Mouse (Mus musculus) lung, embryonic 15.5 days (tissue): ENCODE measurements around the gene Lrfn1. TPM values are rescaled to one million over a fixed set of nuclear protein-coding genes. Genes with fewer than 3 reads are reported as not detected.

ENCODE experiments used
- ATAC-seq: fragments of 200-750 bp; cut with Nextera tagmentation; 2 replicates; pipeline ENCODE4 v1.8.0; 2017; ENCODE audit warnings: moderate number of reproducible peaks, borderline replicate concordance; ENCODE audit not compliant: low FRiP score, low TSS enrichment; ENCODE audit errors: extremely low read depth
- H3K27ac ChIP-seq: fragments of 300-500 bp; sonication (generic); 2 replicates; pipeline ENCODE4 v1.5.1; 2015; ENCODE audit warnings: moderate library complexity, mild to moderate bottlenecking, inconsistent platforms
- H3K27me3 ChIP-seq: fragments of 300-500 bp; sonication (generic); 2 replicates; pipeline ENCODE4 v1.6.1; 2015; ENCODE audit warnings: inconsistent platforms
- H3K36me3 ChIP-seq: fragments of 300-500 bp; sonication (generic); 2 replicates; pipeline ENCODE4 v1.6.1; 2015; ENCODE audit warnings: inconsistent platforms
- H3K4me1 ChIP-seq: fragments of 300-500 bp; sonication (generic); 2 replicates; pipeline ENCODE4 v1.6.1; 2015; ENCODE audit warnings: inconsistent platforms
- H3K4me2 ChIP-seq: fragments of 300-500 bp; sonication (generic); 2 replicates; pipeline ENCODE4 v1.6.1; 2015; ENCODE audit warnings: inconsistent platforms, mild to moderate bottlenecking, moderate library complexity
- H3K4me3 ChIP-seq: fragments of 300-500 bp; sonication (generic); 2 replicates; pipeline ENCODE4 v1.5.1; 2015; ENCODE audit warnings: mild to moderate bottlenecking, inconsistent platforms
- H3K9ac ChIP-seq: fragments of 300-500 bp; sonication (generic); 2 replicates; pipeline ENCODE4 v1.6.1; 2015; ENCODE audit warnings: inconsistent platforms
- H3K9me3 ChIP-seq: fragments of 300-500 bp; sonication (generic); 2 replicates; pipeline ENCODE4 v1.6.1; 2016; ENCODE audit warnings: inconsistent platforms
- WGBS: fragments of 180-500 bp; shearing (Covaris S2); methylation state at CpG from one replicate; pipeline ENCODE4 v1.1.7; 2015; 5-methylcytosine and 5-hydroxymethylcytosine counted together
- polyA plus RNA-seq: library from polyadenylated mRNA; unstranded; fragments of >200 nt; fragmentation: Nextera tagmentation; extraction: Ambion mirVana; gene quantifications from 2 replicates; pipeline ENCODE4 v1.2.1, GENCODE M21; 2015

Lrfn1 gene
- polyA plus RNA-seq, 1 experiment from 2014 or later, result 3.8 TPM

DNA sequence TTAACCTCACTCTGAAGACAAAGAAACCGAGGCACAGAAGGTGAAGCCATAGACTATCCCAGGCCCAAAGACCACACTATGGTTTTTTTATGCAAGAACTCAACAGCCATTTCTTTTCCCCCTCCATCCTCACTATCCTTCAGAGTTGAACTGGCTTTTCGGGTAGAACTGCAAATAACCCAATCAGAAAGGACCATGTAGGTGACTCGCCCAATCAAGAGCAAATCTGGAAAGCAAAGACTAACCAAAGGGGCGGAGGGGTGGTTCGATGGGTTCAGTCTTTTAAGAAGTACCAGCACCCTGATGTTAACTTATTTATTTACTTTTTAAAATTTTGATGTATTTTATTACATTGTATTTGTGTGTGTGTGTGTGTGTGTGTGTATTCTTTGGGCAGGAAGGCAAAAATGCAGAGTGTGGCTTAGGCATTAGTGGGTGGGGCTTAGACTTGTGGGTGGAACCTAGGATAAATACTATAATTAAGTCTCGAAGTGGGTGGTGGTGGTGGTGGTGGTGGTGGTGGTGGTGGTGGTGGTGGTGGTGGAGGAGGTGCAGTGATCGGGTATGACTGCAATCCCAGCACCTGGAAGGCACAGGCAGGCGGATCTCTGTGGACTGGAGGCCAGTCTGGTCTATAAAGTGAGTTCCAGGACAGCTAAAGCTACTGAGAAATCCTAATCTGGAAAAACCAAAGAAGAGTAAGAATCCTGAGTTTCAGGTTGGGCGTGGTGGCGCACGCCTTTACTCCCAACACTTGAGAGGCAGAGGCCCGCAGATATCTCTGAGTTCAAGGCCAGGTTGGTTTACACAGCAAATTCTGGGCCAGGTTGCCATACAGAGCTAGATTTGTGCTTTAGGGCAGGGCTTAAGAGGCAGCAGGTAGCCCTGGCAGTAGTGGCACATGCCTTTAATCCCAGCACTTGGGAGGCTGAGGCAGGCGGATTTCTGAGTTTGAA is 3.6 kb upstream of the Lrfn1 start:
- WGBS, result 52% methylated on average over 13 of the region's 13 CpGs
- ATAC-seq, result no peak

DNA sequence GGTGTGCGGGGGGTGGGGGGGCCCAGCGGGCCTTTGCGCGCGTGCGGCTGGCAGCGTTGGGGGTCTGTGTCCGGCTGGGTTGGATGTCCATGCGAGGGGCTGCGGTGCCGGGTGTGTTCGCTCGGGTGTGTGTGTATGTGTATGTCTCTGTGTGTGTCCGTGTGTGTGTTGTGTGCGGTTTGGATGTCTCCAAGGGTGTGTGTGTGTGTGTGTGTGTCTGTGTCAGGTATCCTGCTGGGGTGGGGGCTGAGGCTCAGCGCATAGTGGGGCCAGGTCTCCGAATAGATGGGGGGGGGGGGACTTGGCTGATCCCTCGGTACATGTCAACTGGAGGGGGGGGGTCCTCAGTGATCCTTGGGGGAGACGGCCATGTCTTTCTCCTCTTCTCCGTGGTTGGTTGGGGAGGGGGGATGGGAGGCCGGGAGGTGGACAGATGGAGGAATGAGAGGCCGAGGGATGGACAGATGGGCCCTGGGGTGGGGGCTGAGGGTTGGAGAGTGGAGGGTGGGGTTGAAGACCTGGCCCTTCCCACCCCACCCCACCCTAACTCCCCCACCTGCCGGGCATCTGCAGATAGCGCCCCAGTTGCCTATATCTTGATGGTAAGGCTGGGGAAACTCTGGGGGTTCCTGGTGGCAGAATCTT is 703 bp downstream of the Lrfn1 start:
- H3K36me3 ChIP-seq, result 0 out of 2 replicates have a peak, but pooled peaks cover 5% of the 10 kb centered on the region
- no peak for ATAC-seq
- no peaks in the 10 kb centered on the region for H3K9me3 ChIP-seq
- peaks cover 6% of the 10 kb centered on the region; the same call in 1 of the 2 replicates for H3K4me1 ChIP-seq
- peak overlapping the region; percentile 98 for H3K4me2 ChIP-seq
- 1% methylated on average over 22 of the region's 24 CpGs for WGBS
- H3K27me3 ChIP-seq, result no peaks in the 10 kb centered on the region
- H3K27ac ChIP-seq, result peak overlapping the region; percentile 70
- H3K4me3 ChIP-seq, result peak overlapping the region; percentile 85
- H3K9ac ChIP-seq, result peak overlapping the region; percentile 84

More for the DNA sequence above, 3.6 kb upstream of the Lrfn1 start:
- Histone ChIP-seq H3K9me3 (no peaks in the 10 kb centered on the region), H3K9ac (no peak overlapping the region), H3K27ac (no peak overlapping the region), H3K4me2 (no peak overlapping the region), H3K27me3 (no peaks in the 10 kb centered on the region), H3K4me1 (peaks cover 12% of the 10 kb centered on the region), H3K36me3 (no peaks in the 10 kb centered on the region), H3K4me3 (no peak overlapping the region)

DNA sequence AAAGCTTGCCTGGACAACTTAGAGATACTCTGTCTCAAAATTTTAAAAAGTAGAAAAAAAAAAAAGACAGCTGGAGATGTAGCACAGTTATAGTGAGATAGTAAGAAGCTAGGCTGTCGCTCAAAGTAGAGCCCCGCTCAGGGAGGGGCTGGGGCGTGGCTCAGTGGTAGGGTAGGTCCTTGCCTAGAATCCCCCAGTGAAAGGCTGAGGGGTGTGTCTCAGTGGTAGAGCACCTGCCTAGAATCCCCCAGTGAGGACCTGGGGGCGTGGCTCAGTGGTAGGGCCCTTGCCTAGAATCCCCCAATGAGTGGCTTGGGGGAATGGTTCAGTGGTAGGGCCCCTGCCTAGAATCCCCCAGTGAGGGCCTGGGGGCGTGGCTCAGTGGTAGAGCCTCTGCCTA is 8.6 kb downstream of the Lrfn1 start:
- no peak overlapping the region for H3K27ac ChIP-seq
- no peak overlapping the region for H3K4me2 ChIP-seq
- WGBS, result 92% methylated on average over 5 of the region's 5 CpGs
- no peaks in the 10 kb centered on the region for H3K27me3 ChIP-seq
- H3K4me3 ChIP-seq, result no peak overlapping the region
- ATAC-seq, result no peak
- H3K36me3 ChIP-seq, result peaks cover 39% of the 10 kb centered on the region; the same call in 1 of the 2 replicates
- no peak overlapping the region for H3K9ac ChIP-seq
- H3K9me3 ChIP-seq, result no peaks in the 10 kb centered on the region
- 0 out of 2 replicates have a peak, but pooled peaks cover 5% of the 10 kb centered on the region for H3K4me1 ChIP-seq

DNA sequence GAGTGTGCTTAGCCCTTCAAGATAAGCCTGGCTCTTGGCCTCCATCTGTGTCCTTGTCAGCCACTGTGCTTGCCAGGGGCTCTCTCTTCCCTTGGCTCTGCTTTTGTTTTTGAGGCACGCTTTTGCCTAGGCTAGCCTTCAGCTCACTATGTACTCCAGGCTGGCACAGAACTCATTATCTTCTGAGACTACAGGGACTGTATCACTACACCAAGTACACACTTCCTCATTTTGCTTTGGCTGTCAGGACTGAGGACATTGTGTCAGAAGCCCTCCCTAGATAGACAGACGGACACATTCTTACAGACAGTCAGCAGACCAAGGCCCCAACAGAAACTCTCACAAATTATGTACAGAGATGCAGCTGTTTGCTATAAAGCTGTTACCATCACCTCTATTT is 11.0 kb downstream of the Lrfn1 start:
- Histone ChIP-seq H3K9ac (no peak overlapping the region), H3K4me3 (no peak overlapping the region), H3K4me2 (no peak overlapping the region), H3K27me3 (peaks cover 10% of the 10 kb centered on the region), H3K4me1 (peaks cover 19% of the 10 kb centered on the region), H3K9me3 (no peaks in the 10 kb centered on the region), H3K27ac (no peak overlapping the region), H3K36me3 (peaks cover 37% of the 10 kb centered on the region; the same call in 1 of the 2 replicates)
- WGBS, result 99% methylated on average over 2 of the region's 2 CpGs
- ATAC-seq, result no peak

DNA sequence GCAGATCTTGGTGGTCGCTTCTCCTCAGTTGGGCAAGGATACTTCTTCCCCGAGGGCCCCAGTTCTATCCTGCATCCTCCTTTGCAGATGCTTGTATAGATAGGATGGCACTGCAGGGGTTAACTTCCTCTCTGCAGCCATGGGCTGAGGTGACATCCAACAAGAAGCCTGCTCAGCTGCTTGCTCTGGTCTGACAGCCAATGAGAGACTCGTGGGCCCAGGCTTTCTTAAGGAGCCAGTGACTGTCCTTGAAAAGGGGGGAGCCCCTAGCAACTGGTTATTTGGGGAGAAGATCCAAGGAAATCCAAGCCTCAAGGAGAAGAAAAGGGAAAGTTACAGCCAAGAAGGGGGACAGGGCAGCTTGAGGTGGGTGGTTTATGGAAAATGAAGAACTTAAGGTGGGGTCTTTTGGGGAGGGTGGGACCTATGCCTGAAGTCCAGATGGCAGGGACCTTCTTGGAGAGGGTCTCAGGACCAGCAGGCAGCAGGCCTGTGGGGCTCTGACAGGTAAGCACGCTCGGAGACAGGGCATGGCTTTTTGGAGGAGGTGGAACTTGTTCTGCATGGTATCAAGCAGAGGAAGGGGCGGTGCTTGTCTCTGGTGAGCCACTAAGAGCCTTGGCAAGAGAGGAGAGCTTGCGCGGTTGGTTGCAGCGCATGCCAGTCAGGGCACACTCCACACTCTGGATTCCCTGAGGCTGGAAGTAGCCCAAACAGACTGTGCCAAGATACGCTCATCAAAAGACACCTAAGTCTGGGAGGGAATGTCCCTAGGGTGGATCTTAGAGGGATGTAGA is 12.8 kb downstream of the Lrfn1 start:
- ATAC-seq, result no peak
- Histone ChIP-seq H3K4me1 (peaks cover 22% of the 10 kb centered on the region), H3K27me3 (peaks cover 10% of the 10 kb centered on the region), H3K27ac (no peak overlapping the region), H3K9me3 (no peaks in the 10 kb centered on the region), H3K4me3 (no peak overlapping the region), H3K4me2 (no peak overlapping the region), H3K9ac (no peak overlapping the region), H3K36me3 (peaks cover 23% of the 10 kb centered on the region; the same call in 1 of the 2 replicates)
- 54% methylated on average over 10 of the region's 10 CpGs for WGBS

DNA sequence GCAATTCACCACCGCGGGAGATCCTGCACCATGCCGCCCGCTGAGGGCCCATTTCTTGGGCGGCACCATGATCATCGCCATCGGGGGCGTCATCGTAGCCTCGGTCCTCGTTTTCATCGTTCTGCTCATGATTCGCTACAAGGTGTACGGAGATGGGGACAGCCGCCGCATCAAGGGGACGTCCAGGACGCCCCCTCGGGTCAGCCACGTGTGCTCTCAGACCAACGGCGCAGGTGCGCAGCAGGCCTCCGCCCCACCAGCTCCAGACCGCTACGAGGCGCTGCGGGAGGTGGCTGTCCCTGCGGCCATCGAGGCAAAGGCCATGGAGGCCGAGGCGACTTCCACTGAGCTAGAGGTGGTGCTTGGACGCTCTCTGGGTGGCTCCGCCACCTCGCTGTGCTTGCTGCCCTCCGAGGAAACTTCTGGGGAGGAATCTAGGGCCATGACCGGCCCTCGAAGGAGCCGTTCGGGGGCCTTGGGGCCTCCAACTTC is 15.0 kb downstream of the Lrfn1 start:
- Histone ChIP-seq H3K27ac (no peak overlapping the region), H3K4me3 (peak overlapping the region; percentile 46), H3K36me3 (peaks cover 10% of the 10 kb centered on the region; the same call in 1 of the 2 replicates), H3K27me3 (peaks cover 10% of the 10 kb centered on the region), H3K9me3 (no peaks in the 10 kb centered on the region), H3K9ac (peak overlapping the region; percentile 39), H3K4me1 (peaks cover 22% of the 10 kb centered on the region), H3K4me2 (peak overlapping the region; percentile 76)
- 24% methylated on average over 40 of the region's 40 CpGs for WGBS
- ATAC-seq, result peak; percentile 9; the same call in 1 of the 2 replicates

DNA sequence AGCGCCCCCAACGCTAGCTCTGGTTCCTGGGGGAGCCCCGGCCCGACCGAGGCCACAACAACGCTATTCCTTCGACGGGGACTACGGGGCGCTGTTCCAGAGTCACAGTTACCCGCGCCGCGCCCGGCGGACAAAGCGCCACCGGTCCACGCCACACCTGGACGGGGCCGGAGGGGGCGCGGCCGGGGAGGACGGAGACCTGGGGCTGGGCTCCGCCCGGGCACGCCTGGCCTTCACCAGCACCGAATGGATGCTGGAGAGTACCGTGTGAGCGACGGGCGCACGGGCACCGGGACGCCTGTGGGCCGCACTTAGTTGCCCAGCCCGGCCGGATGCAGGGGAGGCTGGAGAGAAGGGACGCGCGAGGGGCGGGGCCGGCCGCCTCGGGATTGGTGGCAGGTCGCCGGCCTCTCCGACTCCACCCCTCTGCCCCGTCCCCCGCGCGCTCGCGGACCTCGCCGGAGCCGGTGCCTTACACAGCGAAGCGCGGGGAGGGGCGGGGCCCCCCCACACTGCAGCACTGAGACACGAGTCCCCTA is 15.5 kb downstream of the Lrfn1 start:
- Histone ChIP-seq H3K27ac (no peak overlapping the region), H3K4me3 (peak overlapping the region; percentile 46), H3K4me1 (peaks cover 22% of the 10 kb centered on the region), H3K27me3 (peaks cover 10% of the 10 kb centered on the region), H3K9me3 (no peaks in the 10 kb centered on the region), H3K4me2 (peak overlapping the region; percentile 76), H3K36me3 (peaks cover 6% of the 10 kb centered on the region; the same call in 1 of the 2 replicates), H3K9ac (peak overlapping the region; percentile 39)
- WGBS, result 4% methylated on average over 52 of the region's 63 CpGs
- peak; percentile 86 for ATAC-seq

DNA sequence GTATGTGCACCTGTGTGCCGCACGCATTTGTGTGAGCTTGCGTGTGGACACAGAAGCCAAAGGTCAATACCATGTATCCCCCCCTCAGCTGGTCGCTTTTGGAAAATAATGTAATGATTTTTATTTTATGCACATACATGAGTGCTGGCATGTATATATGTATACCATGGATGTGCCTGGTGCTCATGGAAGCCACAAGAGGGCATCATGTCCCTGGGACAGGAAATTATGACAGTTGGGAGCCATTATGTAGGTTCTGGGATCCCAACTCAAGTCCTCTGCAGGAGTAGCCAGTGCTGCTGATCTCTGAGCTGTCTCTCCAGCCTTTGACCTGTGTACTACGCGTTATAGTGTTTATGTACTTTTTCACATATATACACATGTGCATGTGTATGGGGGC is 24.4 kb downstream of the Lrfn1 start:
- H3K9me3 ChIP-seq, result no peaks in the 10 kb centered on the region
- H3K4me2 ChIP-seq, result no peak overlapping the region
- WGBS, result 84% methylated on average over 6 of the region's 6 CpGs
- no peak for ATAC-seq
- H3K4me1 ChIP-seq, result no peaks in the 10 kb centered on the region
- no peak overlapping the region for H3K9ac ChIP-seq
- no peaks in the 10 kb centered on the region for H3K27me3 ChIP-seq
- H3K4me3 ChIP-seq, result no peak overlapping the region
- no peaks in the 10 kb centered on the region for H3K36me3 ChIP-seq
- no peak overlapping the region for H3K27ac ChIP-seq

DNA sequence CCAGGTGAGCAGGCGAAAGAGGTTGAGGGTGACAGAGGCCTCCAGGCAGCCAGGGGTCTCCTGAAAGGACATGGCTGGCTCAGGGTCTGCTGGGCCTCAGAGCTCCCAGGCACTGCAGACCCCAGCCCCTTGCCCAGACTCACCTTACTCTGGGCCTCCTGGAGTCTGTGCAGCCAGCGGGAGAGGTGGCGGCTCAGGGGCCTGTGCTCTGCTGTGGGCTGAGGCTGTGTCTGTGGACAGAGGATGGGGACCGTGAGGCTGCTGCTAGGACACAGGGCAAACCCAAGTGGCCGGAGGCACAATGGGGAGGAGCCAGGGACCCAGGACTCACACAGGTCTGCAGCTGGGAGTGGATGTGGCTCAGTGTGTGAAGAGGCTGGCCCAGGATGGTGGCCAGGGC is 25.6 kb downstream of the Lrfn1 start:
- no peaks in the 10 kb centered on the region for H3K9me3 ChIP-seq
- H3K27ac ChIP-seq, result no peak overlapping the region
- WGBS, result 75% methylated on average over 5 of the region's 5 CpGs
- H3K4me1 ChIP-seq, result no peaks in the 10 kb centered on the region
- no peaks in the 10 kb centered on the region for H3K36me3 ChIP-seq
- H3K4me2 ChIP-seq, result no peak overlapping the region
- no peaks in the 10 kb centered on the region for H3K27me3 ChIP-seq
- no peak overlapping the region for H3K9ac ChIP-seq
- ATAC-seq, result peak; percentile 39; the same call in 1 of the 2 replicates
- H3K4me3 ChIP-seq, result no peak overlapping the region

DNA sequence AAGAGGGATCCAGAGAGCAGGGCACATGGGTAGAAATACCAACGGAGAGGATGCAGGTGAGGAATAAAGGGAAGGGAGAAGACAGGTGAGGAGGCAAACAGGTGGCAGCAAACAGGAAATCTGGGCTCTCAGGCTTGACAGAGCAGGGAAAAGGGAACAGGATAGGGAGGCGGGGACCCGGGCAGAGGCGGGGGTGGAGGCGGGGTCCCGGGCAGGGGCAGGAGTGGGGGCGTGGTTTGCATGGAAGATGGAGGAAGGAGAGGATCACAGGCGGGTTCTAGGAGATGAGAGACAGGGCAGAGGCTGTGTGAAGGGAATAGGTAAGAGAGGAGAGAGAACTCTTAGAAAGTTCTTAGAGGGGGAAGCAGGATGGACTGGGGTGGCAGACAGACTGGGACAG is 27.1 kb downstream of the Lrfn1 start:
- no peaks in the 10 kb centered on the region for H3K27me3 ChIP-seq
- no peak overlapping the region for H3K27ac ChIP-seq
- H3K4me2 ChIP-seq, result no peak overlapping the region
- no peaks in the 10 kb centered on the region for H3K36me3 ChIP-seq
- no peaks in the 10 kb centered on the region for H3K9me3 ChIP-seq
- H3K9ac ChIP-seq, result no peak overlapping the region
- WGBS, result 8% methylated on average over 8 of the region's 8 CpGs
- no peaks in the 10 kb centered on the region for H3K4me1 ChIP-seq
- no peak overlapping the region for H3K4me3 ChIP-seq
- no peak for ATAC-seq

DNA sequence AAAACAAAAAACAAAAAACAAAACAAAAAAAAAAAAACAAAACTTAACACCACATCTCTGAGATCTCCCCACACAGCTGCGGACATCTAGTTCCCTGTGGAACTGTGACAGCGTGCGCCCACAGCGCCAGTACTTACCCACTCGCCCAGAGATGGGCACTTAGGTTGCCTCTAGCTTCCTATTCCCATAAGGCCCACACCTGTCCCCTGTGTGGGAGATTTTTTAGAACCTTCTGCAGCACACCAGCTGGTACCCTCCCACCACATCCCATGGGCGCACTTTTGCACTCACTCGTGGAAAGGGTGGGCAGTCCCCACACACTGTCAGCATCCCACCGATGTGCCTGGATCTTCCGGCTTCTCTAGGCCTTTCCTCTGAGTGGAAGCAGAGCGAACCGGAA is 31.1 kb downstream of the Lrfn1 start:
- WGBS, result 78% methylated on average over 11 of the region's 11 CpGs
- no peaks in the 10 kb centered on the region for H3K36me3 ChIP-seq
- no peaks in the 10 kb centered on the region for H3K4me1 ChIP-seq
- H3K9ac ChIP-seq, result no peak overlapping the region
- no peak overlapping the region for H3K4me2 ChIP-seq
- H3K27me3 ChIP-seq, result no peaks in the 10 kb centered on the region; the same call in 1 of the 2 replicates
- ATAC-seq, result no peak
- H3K27ac ChIP-seq, result no peak overlapping the region
- no peaks in the 10 kb centered on the region for H3K9me3 ChIP-seq
- no peak overlapping the region for H3K4me3 ChIP-seq
